Mouse (Mus musculus): ENCODE results near the gene Gramd1b. TPM values are rescaled to one million over a fixed set of nuclear protein-coding genes. Genes with fewer than 3 reads are reported as not detected.

Gramd1b gene
- polyA plus RNA-seq, 1 experiment from 2014 or later = 2.1 TPM

DNA sequence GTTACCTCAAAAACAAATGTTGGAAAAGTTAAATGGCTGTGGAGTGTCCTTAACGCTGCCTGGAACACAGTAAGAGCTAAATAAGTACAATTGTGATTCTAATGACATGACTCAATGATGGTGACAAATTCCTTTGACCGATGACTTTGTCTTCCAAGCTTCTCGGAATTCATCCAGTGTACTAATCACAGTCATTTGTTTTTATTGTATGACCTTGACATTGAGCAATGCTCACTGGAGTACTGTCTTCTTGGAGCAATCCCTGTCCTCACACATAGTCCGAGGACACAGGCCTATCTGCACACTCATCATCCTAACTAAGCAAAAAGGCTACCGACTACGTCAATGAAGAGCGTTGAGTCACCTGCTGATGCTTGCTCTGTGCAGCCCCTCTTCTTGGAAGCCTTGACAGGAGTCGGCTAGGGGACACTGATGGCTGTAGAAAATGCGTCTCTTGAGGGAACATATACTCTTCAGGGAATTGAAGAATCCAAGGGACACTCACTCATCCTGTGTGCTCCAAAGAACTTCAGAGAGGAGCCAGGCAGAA lies 58.1 kb downstream of the Gramd1b start:
- no peaks in the 10 kb centered on the region for H3K9me3 ChIP-seq (ENCODE audit: control insufficient read depth, low read length)
- H3K4me3 ChIP-seq (ENCODE audit: low read depth, low read length) = no peak overlapping the region
- no peaks in the 10 kb centered on the region for H3K4me1 ChIP-seq (replicated peaks; ENCODE audit: control insufficient read depth, insufficient read depth, low read length)
- H3K27ac ChIP-seq (ENCODE audit: low read depth, low read length) = no peak overlapping the region
- WGBS = 83% methylated on average over 9 of the region's 9 CpGs
- DNase-seq (ENCODE audit: low spot score) = no peak
- no peak overlapping the region for H3K4me2 ChIP-seq
- H3K27me3 ChIP-seq (replicated peaks; ENCODE audit: control insufficient read depth, insufficient read depth, low read length) = no peaks in the 10 kb centered on the region
- H3K9ac ChIP-seq (ENCODE audit: low read depth, low read length) = no peak overlapping the region
- no peak for ATAC-seq (replicated peaks; ENCODE audit: low FRiP score)
- H3K36me3 ChIP-seq (ENCODE audit: control insufficient read depth, insufficient read depth, low read length) = no peaks in the 10 kb centered on the region

DNA sequence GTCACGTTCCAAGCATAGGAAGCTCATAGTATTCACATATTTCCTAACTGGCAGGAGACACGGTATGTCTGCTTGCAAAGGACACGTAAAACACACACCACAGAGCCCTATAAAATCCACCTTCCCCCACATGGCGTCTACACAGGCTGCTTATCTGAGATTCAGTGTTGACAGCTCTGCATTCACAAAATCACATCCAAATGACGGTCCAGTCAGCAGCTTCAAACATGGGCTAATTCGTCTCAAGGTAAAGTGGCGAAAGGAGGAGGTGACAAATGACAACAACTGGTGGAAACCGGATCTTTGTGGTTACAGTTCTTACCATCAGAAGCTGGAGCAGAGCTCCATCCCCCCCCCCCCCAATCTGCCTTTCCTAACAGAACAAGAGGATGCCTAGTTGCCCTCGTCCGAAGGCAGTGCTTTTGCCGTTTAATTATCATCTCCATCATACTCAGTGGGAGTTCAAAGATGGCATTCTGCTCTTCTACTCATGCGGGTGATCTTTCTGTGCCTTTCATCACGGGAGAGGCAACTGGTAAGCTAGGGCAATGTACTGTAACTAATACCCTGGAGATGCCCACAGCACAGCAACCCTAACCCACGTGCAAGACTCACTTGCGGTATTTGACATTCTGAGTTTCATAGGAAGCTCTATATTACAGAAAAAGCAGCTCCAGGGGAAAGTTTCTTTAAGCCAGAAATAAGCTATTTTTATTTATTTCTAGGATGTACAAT lies 61.6 kb downstream of the Gramd1b start:
- no peak overlapping the region for H3K9ac ChIP-seq (ENCODE audit: low read depth, low read length)
- H3K36me3 ChIP-seq (ENCODE audit: control insufficient read depth, insufficient read depth, low read length) = no peaks in the 10 kb centered on the region
- no peaks in the 10 kb centered on the region for H3K4me1 ChIP-seq (replicated peaks; ENCODE audit: control insufficient read depth, insufficient read depth, low read length)
- no peak overlapping the region for H3K4me2 ChIP-seq
- 57% methylated on average over 15 of the region's 15 CpGs for WGBS
- no peak for DNase-seq (ENCODE audit: low spot score)
- no peak for ATAC-seq (replicated peaks; ENCODE audit: low FRiP score)
- no peak overlapping the region for H3K27ac ChIP-seq (ENCODE audit: low read depth, low read length)
- no peak overlapping the region for H3K4me3 ChIP-seq (ENCODE audit: low read depth, low read length)
- no peaks in the 10 kb centered on the region for H3K9me3 ChIP-seq (ENCODE audit: control insufficient read depth, low read length)
- no peaks in the 10 kb centered on the region for H3K27me3 ChIP-seq (replicated peaks; ENCODE audit: control insufficient read depth, insufficient read depth, low read length)

DNA sequence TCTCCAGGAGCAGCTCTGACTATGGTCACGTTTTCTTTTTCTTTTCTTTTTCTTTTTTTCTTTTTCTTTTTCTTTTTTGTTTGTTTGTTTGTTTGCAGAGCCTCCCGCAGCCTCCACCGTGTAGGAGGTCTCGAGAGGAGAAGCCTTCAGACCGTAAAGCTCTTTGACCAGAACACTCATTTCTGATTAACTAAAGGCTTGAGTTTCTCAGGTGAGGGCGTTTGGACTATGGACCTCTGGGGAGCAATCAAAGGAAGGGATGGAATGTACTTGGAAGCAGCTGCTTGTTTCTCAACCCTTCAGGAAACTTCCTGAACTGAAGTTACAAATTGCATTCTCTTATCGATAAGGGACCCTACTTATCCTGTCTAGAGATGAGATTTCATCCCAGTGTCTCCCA lies 64.4 kb downstream of the Gramd1b start:
- Histone ChIP-seq H3K4me2 (no peak overlapping the region), H3K4me1 (replicated peaks; ENCODE audit: control insufficient read depth, insufficient read depth, low read length) (no peaks in the 10 kb centered on the region), H3K9me3 (ENCODE audit: control insufficient read depth, low read length) (no peaks in the 10 kb centered on the region), H3K27me3 (replicated peaks; ENCODE audit: control insufficient read depth, insufficient read depth, low read length) (no peaks in the 10 kb centered on the region), H3K9ac (ENCODE audit: low read depth, low read length) (no peak overlapping the region), H3K27ac (ENCODE audit: low read depth, low read length) (no peak overlapping the region), H3K36me3 (ENCODE audit: control insufficient read depth, insufficient read depth, low read length) (no peaks in the 10 kb centered on the region), H3K4me3 (ENCODE audit: low read depth, low read length) (no peak overlapping the region)
- ATAC-seq (replicated peaks; ENCODE audit: low FRiP score) = no peak
- no peak for DNase-seq (ENCODE audit: low spot score)
- WGBS = 62% methylated on average over 7 of the region's 7 CpGs

GRCm38 (mm10) chr9:40465596-40465995 lies 65.6 kb downstream of the Gramd1b start:
- 64% methylated on average over 5 of the region's 5 CpGs for WGBS
- DNase-seq (ENCODE audit: low spot score) = no peak
- peaks cover under 1% of the 10 kb centered on the region; the same call in 1 of the 2 replicates for H3K4me1 ChIP-seq (replicated peaks; ENCODE audit: control insufficient read depth, insufficient read depth, low read length)

DNA sequence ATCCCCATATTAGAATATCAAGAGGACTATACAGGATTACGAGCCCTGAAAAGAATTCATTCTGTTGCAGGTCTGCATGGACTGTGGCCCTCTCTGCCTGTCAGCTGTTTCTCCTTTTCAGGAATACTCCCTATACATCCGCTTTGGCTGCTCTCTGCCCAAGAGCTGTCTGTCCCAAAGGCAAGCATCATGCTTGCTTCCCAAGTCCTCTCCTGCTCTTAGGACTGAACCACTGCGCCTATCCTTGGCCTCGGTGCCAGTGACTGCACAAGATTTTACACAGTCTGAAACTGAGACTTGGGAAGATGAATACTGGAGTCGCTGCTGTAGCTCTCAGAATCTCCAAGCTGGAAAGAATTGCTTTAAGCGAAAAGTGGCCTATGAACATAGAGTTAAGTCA lies 68.8 kb downstream of the Gramd1b start:
- H3K4me3 ChIP-seq (ENCODE audit: low read depth, low read length) = no peak overlapping the region
- DNase-seq (ENCODE audit: low spot score) (no peak), ATAC-seq (replicated peaks; ENCODE audit: low FRiP score) (no peak)
- no peak overlapping the region for H3K27ac ChIP-seq (ENCODE audit: low read depth, low read length)
- peaks cover 7% of the 10 kb centered on the region; the same call in 1 of the 2 replicates for H3K4me1 ChIP-seq (replicated peaks; ENCODE audit: control insufficient read depth, insufficient read depth, low read length)
- no peak overlapping the region for H3K4me2 ChIP-seq
- no peak overlapping the region for H3K9ac ChIP-seq (ENCODE audit: low read depth, low read length)
- no peaks in the 10 kb centered on the region for H3K9me3 ChIP-seq (ENCODE audit: control insufficient read depth, low read length)
- WGBS = 84% methylated on average over 6 of the region's 6 CpGs
- no peaks in the 10 kb centered on the region for H3K27me3 ChIP-seq (replicated peaks; ENCODE audit: control insufficient read depth, insufficient read depth, low read length)
- H3K36me3 ChIP-seq (ENCODE audit: control insufficient read depth, insufficient read depth, low read length) = no peaks in the 10 kb centered on the region

More at GRCm38 (mm10) chr9:40465596-40465995, 65.6 kb downstream of the Gramd1b start:
- H3K27ac ChIP-seq (ENCODE audit: low read depth, low read length) = no peak overlapping the region
- H3K9me3 ChIP-seq (ENCODE audit: control insufficient read depth, low read length) = no peaks in the 10 kb centered on the region
- no peaks in the 10 kb centered on the region for H3K27me3 ChIP-seq (replicated peaks; ENCODE audit: control insufficient read depth, insufficient read depth, low read length)
- no peaks in the 10 kb centered on the region for H3K36me3 ChIP-seq (ENCODE audit: control insufficient read depth, insufficient read depth, low read length)
- no peak overlapping the region for H3K9ac ChIP-seq (ENCODE audit: low read depth, low read length)
- no peak overlapping the region for H3K4me3 ChIP-seq (ENCODE audit: low read depth, low read length)
- ATAC-seq (replicated peaks; ENCODE audit: low FRiP score) = no peak
- H3K4me2 ChIP-seq = no peak overlapping the region

GRCm38 (mm10) chr9:40460781-40461180 lies 70.4 kb downstream of the Gramd1b start:
- 17% methylated on average over 6 of the region's 6 CpGs for WGBS
- Histone ChIP-seq H3K27ac (ENCODE audit: low read depth, low read length) (no peak overlapping the region), H3K9ac (ENCODE audit: low read depth, low read length) (no peak overlapping the region)

DNA sequence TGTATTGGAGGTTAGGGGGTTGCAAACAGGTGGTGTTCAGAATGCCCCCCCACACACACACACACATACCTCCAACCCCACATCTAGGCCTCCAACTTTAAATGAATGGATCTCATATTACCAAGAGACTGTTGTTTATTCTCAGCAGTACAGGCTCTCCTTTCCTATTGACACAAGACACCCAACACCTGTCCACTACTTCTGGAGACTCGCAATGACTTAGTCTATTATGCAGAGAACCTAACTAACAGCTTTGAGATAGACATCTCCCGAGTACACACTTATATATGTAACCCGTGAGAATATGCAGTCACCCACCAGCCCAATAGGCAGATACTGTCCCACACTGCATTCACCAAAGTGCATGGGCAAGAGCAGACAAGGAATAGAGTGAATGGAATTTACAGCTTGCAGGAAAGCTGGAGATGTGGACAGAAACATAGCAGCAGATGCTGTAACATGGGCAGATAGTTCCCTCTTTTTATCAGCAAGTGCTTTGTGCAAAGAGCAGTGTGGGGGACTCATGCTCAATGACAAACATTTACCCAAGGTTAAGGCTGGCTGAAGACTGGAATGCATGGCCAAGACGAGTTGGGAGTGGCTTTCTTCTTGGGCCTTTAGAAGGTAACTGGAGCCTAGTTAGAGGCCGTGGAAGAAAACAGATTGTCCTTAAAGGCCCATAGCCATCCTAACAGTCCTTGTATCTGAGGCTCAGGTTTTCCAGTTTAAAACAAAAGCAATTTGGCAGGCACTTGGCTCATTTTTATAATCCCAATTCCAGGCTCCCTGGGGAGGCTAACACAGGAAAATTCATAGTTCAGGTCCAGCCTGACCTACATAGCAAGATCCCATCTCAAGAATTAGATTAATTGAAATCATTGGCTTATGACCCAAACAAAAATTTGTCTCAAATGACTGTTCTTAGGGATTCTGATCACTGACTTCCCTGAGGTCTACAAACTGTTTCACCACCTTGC lies 71.6 kb downstream of the Gramd1b start:
- ATAC-seq (replicated peaks; ENCODE audit: low FRiP score) = no peak
- Histone ChIP-seq H3K9ac (ENCODE audit: low read depth, low read length) (no peak overlapping the region), H3K27me3 (replicated peaks; ENCODE audit: control insufficient read depth, insufficient read depth, low read length) (no peaks in the 10 kb centered on the region), H3K4me1 (replicated peaks; ENCODE audit: control insufficient read depth, insufficient read depth, low read length) (peaks cover 7% of the 10 kb centered on the region; the same call in 1 of the 2 replicates), H3K4me2 (no peak overlapping the region), H3K27ac (ENCODE audit: low read depth, low read length) (no peak overlapping the region), H3K9me3 (ENCODE audit: control insufficient read depth, low read length) (no peaks in the 10 kb centered on the region), H3K36me3 (ENCODE audit: control insufficient read depth, insufficient read depth, low read length) (no peaks in the 10 kb centered on the region), H3K4me3 (ENCODE audit: low read depth, low read length) (no peak overlapping the region)
- no peak for DNase-seq (ENCODE audit: low spot score)
- WGBS = 60% methylated on average over 5 of the region's 5 CpGs

More at GRCm38 (mm10) chr9:40460781-40461180, 70.4 kb downstream of the Gramd1b start:
- DNase-seq (ENCODE audit: low spot score) = no peak
- H3K4me2 ChIP-seq = no peak overlapping the region
- no peaks in the 10 kb centered on the region for H3K27me3 ChIP-seq (replicated peaks; ENCODE audit: control insufficient read depth, insufficient read depth, low read length)
- peaks cover 7% of the 10 kb centered on the region; the same call in 1 of the 2 replicates for H3K4me1 ChIP-seq (replicated peaks; ENCODE audit: control insufficient read depth, insufficient read depth, low read length)
- H3K4me3 ChIP-seq (ENCODE audit: low read depth, low read length) = no peak overlapping the region
- H3K36me3 ChIP-seq (ENCODE audit: control insufficient read depth, insufficient read depth, low read length) = no peaks in the 10 kb centered on the region
- no peak for ATAC-seq (replicated peaks; ENCODE audit: low FRiP score)
- no peaks in the 10 kb centered on the region for H3K9me3 ChIP-seq (ENCODE audit: control insufficient read depth, low read length)

GRCm38 (mm10) chr9:40458559-40459303 lies 72.5 kb downstream of the Gramd1b start:
- no peak overlapping the region for H3K4me3 ChIP-seq (ENCODE audit: low read depth, low read length)
- DNase-seq (ENCODE audit: low spot score) (no peak), ATAC-seq (replicated peaks; ENCODE audit: low FRiP score) (no peak)
- H3K36me3 ChIP-seq (ENCODE audit: control insufficient read depth, insufficient read depth, low read length) = no peaks in the 10 kb centered on the region
- no peak overlapping the region for H3K27ac ChIP-seq (ENCODE audit: low read depth, low read length)
- 71% methylated on average over 4 of the region's 4 CpGs for WGBS
- no peaks in the 10 kb centered on the region for H3K9me3 ChIP-seq (ENCODE audit: control insufficient read depth, low read length)
- no peaks in the 10 kb centered on the region for H3K27me3 ChIP-seq (replicated peaks; ENCODE audit: control insufficient read depth, insufficient read depth, low read length)
- H3K4me1 ChIP-seq (replicated peaks; ENCODE audit: control insufficient read depth, insufficient read depth, low read length) = peaks cover 7% of the 10 kb centered on the region; the same call in 1 of the 2 replicates
- H3K4me2 ChIP-seq = no peak overlapping the region
- H3K9ac ChIP-seq (ENCODE audit: low read depth, low read length) = no peak overlapping the region

Measured in liver, embryonic 11.5 days (tissue).